Mouse (Mus musculus): ENCODE results near the gene Cx3cl1. TPM values are rescaled to one million over a fixed set of nuclear protein-coding genes. Genes with fewer than 3 reads are reported as not detected.

Gene Cx3cl1
- total RNA-seq (2014; rRNA removed) (61.5 and 68.7 TPM in 2 replicates), polyA plus RNA-seq (2015; fragmentation: Nextera tagmentation; extraction: Ambion mirVana) (61.8 and 80.0 TPM in 2 replicates)

- Histone ChIP-seq H3K27ac (ENCODE audit: low read depth, low read length) (peak within 1 kb of the TSS; percentile 76), H3K9ac (peak within 1 kb of the TSS; percentile 81), H3K4me3 (ENCODE audit: low read depth, low read length) (peak within 1 kb of the TSS; percentile 61), H3K4me2 (ENCODE audit: low read depth) (peak within 1 kb of the TSS; percentile 83), H3K4me1 (ENCODE audit: insufficient read depth) (peaks cover 9% of the 10 kb centered on the region; the same call in 1 of the 2 replicates), H3K27me3 (ENCODE audit: insufficient read depth, low read length) (no peaks in the 10 kb centered on the region), H3K9me3 (ENCODE audit: low read length) (no peaks in the 10 kb centered on the region), H3K36me3 (ENCODE audit: insufficient read depth) (no peaks in the 10 kb centered on the region)
- DNase-seq (peak; percentile 88), ATAC-seq (peak; percentile 89)
- no peak for TF ChIP-seq CTCF (IDR thresholded peaks at IDR 0.05; ENCODE audit: low read depth)
- WGBS, result under 1% methylated on average over 38 of the region's 38 CpGs
Observed at GRCm38 (mm10) chr8:94771941-94772670, at the start of gene Cx3cl1. TSS of gene Cx3cl1 (plus strand) at chr8:94772009.

DNA sequence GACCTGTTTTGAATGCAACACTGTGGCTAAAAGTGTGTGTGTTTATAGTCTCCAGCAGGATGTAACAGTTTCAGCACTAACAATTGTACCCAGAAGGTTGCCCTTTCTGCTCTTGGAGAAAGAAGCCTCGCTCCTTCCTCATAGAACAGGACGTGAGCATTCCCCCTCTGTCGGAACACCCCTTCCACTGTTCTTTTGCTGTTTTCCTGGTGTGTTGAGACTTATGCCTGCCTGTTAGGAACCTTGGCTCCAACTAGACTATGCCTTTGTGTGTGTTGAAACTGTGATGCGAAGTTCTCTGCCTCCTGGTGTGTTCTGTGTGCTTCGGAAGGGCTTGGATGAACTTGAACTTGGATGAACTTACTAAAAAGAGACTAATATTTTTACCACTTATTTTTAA is 45.8 kb upstream of the Cx3cl1 start:
- Histone ChIP-seq H3K4me2 (ENCODE audit: low read depth) (no peak overlapping the region), H3K9me3 (ENCODE audit: low read length) (no peaks in the 10 kb centered on the region), H3K9ac (no peak overlapping the region), H3K27me3 (ENCODE audit: insufficient read depth, low read length) (no peaks in the 10 kb centered on the region), H3K36me3 (ENCODE audit: insufficient read depth) (no peaks in the 10 kb centered on the region), H3K4me1 (ENCODE audit: insufficient read depth) (no peaks in the 10 kb centered on the region), H3K27ac (ENCODE audit: low read depth, low read length) (no peak overlapping the region), H3K4me3 (ENCODE audit: low read depth, low read length) (no peak overlapping the region)
- TF ChIP-seq CTCF (IDR thresholded peaks at IDR 0.05; ENCODE audit: low read depth), result no peak
- ATAC-seq (no peak), DNase-seq (no peak)
- 85% methylated on average over 5 of the region's 5 CpGs for WGBS

DNA sequence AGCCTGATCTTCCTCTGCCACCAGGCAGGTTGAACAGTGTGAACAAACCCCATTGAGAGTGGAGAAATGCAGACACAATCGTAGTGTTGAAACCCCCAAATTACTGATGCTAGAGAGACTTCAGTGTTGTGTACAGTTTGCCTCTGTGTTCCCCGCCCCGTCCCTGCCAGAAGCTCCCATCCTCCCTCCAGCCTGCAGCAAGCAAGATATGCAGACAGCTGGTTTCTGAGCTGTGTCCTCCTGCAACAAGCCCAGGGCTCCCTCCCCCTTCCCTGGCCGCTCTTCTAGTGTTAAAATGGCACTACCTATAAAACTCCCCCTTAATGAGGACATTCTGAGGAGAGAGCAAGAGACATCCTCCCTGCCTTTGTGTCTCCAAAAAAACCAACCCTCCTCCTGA is 42.5 kb upstream of the Cx3cl1 start:
- Histone ChIP-seq H3K36me3 (ENCODE audit: insufficient read depth) (no peaks in the 10 kb centered on the region), H3K4me1 (ENCODE audit: insufficient read depth) (no peaks in the 10 kb centered on the region), H3K9ac (no peak overlapping the region), H3K4me2 (ENCODE audit: low read depth) (no peak overlapping the region), H3K4me3 (ENCODE audit: low read depth, low read length) (no peak overlapping the region), H3K27ac (ENCODE audit: low read depth, low read length) (no peak overlapping the region), H3K27me3 (ENCODE audit: insufficient read depth, low read length) (no peaks in the 10 kb centered on the region), H3K9me3 (ENCODE audit: low read length) (no peaks in the 10 kb centered on the region)
- WGBS, result 84% methylated on average over 4 of the region's 4 CpGs
- ATAC-seq (no peak), DNase-seq (no peak)
- TF ChIP-seq CTCF (IDR thresholded peaks at IDR 0.05; ENCODE audit: low read depth), result no peak

GRCm38 (mm10) chr8:94733821-94734465 is 37.9 kb upstream of the Cx3cl1 start:
- Histone ChIP-seq H3K9ac (no peak overlapping the region), H3K9me3 (ENCODE audit: low read length) (no peaks in the 10 kb centered on the region), H3K4me3 (ENCODE audit: low read depth, low read length) (no peak overlapping the region), H3K4me2 (ENCODE audit: low read depth) (no peak overlapping the region), H3K27ac (ENCODE audit: low read depth, low read length) (no peak overlapping the region), H3K36me3 (ENCODE audit: insufficient read depth) (no peaks in the 10 kb centered on the region), H3K27me3 (ENCODE audit: insufficient read depth, low read length) (no peaks in the 10 kb centered on the region), H3K4me1 (ENCODE audit: insufficient read depth) (no peaks in the 10 kb centered on the region)
- no peak for TF ChIP-seq CTCF (IDR thresholded peaks at IDR 0.05; ENCODE audit: low read depth)
- 74% methylated on average over 5 of the region's 5 CpGs for WGBS
- DNase-seq (no peak), ATAC-seq (no peak; the same call in 1 of the 2 replicates)

DNA sequence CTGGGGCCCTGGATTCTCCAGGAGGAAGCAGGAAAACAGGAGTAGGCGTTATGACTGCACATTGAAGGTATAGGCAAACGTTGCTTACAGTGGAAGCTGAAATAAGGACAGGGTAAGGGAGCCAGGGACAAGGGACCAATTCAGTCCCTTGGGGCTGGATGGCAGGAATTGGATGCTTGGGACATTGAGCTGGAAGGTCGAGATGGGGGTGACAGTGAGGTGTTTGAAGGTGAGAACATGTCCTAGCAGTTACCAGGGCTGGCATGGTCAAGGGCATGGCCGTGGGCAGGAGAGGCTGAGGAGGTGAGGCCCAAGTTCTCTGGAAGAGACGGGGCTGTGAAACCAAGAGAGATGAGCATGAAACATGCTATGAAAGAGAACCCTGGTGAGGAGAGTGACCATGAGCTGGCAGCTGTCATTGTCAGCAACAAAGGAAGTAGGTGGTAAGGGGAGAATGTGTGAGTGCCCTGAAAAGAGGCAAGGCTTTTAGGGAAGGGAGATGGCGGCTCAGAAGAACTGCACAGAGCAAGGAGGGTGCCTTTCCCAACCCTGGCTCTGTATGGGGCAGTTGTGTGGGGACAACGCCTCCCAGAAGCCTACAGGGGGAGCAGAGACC is 37.0 kb upstream of the Cx3cl1 start:
- no peak overlapping the region for H3K27ac ChIP-seq (ENCODE audit: low read depth, low read length)
- no peak overlapping the region for H3K4me2 ChIP-seq (ENCODE audit: low read depth)
- no peak for DNase-seq
- 75% methylated on average over 7 of the region's 7 CpGs for WGBS
- no peaks in the 10 kb centered on the region for H3K27me3 ChIP-seq (ENCODE audit: insufficient read depth, low read length)
- H3K4me3 ChIP-seq (ENCODE audit: low read depth, low read length), result no peak overlapping the region
- no peak for TF ChIP-seq CTCF (IDR thresholded peaks at IDR 0.05; ENCODE audit: low read depth)
- no peak overlapping the region for H3K9ac ChIP-seq
- H3K36me3 ChIP-seq (ENCODE audit: insufficient read depth), result no peaks in the 10 kb centered on the region
- ATAC-seq, result no peak
- no peaks in the 10 kb centered on the region for H3K9me3 ChIP-seq (ENCODE audit: low read length)
- H3K4me1 ChIP-seq (ENCODE audit: insufficient read depth), result no peaks in the 10 kb centered on the region

GRCm38 (mm10) chr8:94735426-94736094 is 36.2 kb upstream of the Cx3cl1 start:
- no peaks in the 10 kb centered on the region for H3K36me3 ChIP-seq (ENCODE audit: insufficient read depth)
- H3K9ac ChIP-seq, result no peak overlapping the region
- no peaks in the 10 kb centered on the region for H3K9me3 ChIP-seq (ENCODE audit: low read length)
- no peak for TF ChIP-seq CTCF (IDR thresholded peaks at IDR 0.05; ENCODE audit: low read depth)
- no peaks in the 10 kb centered on the region for H3K27me3 ChIP-seq (ENCODE audit: insufficient read depth, low read length)
- 76% methylated on average over 5 of the region's 5 CpGs for WGBS
- DNase-seq (no peak), ATAC-seq (no peak)
- no peak overlapping the region for H3K27ac ChIP-seq (ENCODE audit: low read depth, low read length)
- H3K4me2 ChIP-seq (ENCODE audit: low read depth), result no peak overlapping the region
- no peaks in the 10 kb centered on the region for H3K4me1 ChIP-seq (ENCODE audit: insufficient read depth)
- H3K4me3 ChIP-seq (ENCODE audit: low read depth, low read length), result no peak overlapping the region
